Mouse (Mus musculus) cerebellum, postnatal 4 days (tissue): ENCODE data around the gene Cep70.

Source experiments
- DNase-seq, 2 experiments: peaks; one replicate each; pipeline ENCODE4 v3.0.0; 2022; ENCODE audit warnings: low spot score in 2 of 2, mixed read lengths in 1 of 2

Gene Cep70

DNA sequence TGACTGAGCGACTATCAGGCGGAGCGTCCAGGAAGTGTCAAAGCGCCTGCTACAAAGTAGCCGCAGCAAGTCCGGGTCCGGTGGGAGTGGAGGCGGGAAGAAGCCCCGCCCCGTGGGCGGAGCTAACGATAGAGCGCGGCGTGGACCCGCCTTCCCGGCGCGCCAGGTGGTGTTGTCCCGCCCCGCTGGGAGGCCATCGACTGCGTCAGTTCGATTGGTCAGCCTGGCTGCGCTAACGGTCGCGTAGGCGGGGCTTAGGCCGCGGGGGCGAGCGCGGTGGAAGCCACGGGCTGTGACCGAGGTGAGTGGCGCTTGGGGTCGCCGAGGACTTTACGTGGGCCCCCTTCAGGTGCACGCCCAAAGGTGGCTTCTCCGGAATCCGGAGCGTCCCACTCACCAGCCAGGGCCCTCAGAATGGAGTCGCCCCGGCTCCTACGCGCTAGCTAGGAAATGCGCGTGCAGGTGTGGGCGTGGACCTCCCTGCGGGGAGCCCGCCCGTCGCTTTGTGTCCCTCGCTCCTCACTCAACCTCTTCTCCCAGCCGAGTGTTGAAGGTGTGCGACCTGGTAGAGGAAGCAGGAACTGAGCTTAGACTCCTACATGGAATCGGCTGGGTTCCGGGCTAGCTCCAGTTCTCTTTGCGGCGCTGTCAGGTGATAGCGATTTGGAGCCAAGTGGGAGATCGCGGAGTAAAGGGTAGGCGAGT is at the start of gene Cep70:
Cep70 (plus strand) TSS at position 178 of the 705 bp plus-strand sequence.
- DNase-seq, result peak; percentile 89 to 95

DNA sequence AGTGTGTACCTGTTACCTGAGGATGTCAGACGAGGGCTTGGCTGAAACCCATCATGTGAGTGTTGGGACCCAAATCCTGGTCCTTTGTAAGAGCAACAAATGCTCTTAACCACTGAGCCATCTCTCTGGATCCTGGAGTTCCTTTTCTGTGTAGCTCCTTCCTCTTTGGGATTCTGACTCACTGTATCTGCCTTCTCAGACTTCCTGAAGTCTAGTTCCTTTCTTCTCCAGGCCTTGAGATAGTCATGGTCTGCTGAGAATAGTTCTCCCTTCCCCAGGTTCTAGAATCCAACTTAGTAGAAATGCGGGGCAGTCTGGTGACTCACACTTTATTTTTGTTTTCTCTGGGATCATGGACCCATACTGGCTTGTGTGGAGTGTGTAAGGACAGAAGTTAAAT is 30.5 kb upstream of the Cep70 start:
- DNase-seq, result no peak

DNA sequence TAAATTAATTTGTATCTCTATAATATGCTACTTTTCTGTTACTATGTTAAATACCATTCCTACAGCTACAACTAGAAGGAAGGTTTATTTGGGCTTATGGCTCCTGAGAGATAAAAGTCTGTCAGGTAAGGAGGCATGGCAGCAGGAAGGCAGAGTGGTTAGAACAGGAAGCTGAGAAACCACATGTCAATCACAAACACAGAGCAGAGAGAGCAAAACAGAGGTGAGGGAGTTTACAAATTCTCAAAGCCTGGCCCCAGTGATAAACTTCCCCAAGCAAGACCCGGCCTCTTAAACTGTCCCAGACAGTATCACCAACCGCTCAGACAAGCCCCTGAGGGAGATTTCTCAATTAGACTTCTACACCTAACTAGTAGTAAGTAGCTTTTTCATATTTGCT is 27.0 kb upstream of the Cep70 start:
- DNase-seq, result no peak

DNA sequence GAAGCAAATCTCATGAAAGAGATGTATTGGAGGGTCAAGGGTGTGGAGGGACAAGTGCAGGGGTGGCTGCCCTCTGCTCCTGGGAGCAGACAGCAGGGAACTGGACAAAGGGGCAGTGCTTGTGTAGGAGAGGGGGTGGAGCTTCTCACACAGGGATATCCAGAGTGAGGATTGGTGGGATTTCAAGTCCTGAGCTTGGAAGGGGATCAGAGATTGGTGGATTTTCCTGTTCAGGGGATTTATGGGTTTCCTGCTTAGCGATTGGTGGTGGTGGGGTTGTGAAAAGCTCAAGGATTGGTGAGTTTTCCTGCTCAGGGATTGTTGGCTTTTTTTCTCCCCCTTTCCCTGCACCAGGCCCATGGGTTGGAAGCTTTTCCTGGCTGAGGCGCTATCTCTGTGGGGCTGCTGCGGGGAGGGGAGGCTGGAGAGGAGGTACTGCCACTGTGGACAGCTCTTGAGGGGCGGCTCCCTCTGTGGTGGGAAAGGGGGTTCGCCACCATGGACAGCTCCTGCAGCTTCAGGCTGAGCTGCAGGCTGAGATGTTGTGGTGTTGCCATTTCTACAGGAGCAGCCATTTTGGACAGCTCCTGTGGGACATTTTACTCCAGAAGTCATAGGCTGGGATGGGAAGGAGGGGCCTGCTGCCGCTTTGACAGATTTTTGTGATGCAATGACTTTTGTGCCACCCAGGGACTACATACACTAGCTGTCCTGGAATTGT is 25.0 kb upstream of the Cep70 start:
- peak in 1 of 2 experiments; percentile 10 for DNase-seq

DNA sequence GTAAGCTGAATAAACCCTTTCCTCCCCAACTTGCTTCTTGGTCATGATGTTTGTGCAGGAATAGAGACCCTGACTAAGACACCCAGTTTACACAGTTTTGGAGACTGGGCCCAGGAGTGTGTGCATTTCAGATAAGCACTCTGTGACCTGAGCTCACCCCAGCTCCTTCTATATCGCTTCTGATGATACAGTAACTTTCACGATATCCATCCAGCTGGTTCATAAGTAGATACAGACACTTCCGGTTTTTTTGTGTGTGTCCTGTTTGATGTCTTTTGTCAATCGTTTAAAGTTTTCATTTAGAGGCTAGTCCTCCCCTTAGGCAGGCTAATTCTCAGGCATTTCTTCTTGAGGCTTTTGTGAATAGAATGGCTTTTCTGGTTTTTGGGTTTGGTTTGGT is 21.5 kb upstream of the Cep70 start:
- DNase-seq, result no peak

DNA sequence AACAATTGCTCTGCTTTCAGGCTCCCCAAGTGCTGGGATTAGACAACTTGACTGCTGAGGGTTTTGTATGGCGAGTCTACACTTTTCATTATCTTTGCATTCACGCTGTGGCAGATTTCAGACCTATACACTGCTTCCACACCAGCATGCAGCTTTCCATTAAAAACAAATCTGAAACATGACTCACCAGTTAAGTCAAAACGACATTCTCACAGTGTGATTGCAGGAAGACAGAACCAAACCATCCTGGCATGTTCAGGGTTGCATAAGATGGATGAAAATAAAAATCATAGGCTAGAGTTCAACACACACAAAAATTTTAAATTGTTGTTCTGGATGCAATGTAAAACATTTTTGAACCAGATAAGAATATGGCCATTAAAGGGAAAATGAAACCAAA is 18.6 kb upstream of the Cep70 start:
- no peak for DNase-seq

DNA sequence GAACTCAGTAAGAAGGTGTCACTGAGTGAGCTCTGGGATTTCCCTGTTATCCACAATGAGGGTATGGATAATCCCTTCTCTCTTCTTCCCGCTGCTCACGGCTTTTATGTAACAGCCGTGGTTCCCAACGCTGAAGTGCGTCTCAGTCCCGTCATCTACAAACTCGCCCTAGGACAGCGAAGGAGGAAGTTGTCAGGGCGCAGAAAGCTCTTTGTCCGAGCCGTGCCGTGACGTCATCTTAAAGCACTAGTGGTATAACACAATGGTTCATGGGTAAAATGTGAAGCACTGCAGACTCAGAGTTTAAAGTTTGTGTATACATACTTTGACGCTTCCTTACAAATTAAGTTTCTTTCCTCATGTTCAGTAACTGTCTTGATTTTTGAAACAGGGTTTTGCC is 13.7 kb upstream of the Cep70 start:
- DNase-seq, result no peak

DNA sequence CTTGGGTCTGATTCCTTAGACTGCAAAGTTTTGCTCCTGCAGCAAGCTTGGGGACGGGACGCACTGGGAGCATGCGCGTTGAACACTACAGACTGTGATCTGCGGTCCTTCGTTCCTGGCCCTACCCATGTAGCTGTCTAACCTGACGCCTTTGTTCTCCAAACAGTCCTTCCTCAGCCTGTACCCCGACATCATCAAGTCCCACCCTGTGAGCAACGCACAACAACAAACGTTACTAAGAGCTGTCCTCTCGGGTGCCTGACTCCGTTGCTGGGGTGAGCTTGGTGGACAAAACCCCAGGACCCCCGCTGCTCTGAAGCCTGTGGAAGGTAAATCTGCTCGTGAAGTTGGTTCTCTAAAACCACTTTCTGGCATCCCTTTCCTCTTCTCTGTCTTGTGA is 6.0 kb upstream of the Cep70 start, which contains the start of gene Faiml:
Faiml (minus strand) TSS at position 101 of the 400 bp plus-strand sequence.
- DNase-seq, result no peak

DNA sequence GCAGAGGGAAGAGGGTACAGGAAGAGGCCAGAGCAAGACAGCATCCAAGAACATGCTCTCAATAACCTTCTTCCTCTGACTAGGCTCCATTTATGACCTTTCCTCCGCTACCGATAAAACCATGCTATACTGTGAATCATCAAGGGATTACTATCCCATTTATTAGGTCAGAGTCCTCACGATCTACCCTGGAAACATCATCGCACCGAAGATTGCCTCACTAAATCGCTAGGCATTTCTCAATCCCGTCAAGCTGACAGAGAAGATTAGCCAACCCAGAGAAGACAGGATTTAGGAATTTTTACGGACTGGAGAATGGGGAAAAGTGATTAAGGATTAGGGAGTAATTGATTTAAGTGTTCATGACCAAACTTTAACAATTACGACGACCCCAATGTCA is 4.9 kb upstream of the Cep70 start:
- no peak for DNase-seq

DNA sequence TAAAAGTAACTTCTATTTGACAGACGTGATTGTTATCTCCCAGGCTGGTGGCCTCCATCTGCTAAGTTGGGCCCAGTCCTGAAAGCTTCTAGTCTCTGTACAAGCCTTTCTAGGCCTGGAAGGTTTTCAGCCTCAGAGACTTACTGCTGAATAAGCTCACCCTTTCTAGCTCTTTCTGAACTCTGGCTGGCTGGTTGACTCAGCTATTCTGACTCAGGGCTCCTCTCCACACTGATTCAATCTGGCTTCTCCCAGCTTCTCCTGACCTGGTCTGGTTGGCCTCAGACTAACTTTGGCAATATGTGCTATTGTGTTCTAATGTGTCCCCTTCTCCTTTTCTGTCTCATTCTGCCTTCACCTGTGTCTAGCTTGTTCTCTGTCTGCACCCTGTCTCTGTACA is 3.9 kb upstream of the Cep70 start:
- no peak for DNase-seq

DNA sequence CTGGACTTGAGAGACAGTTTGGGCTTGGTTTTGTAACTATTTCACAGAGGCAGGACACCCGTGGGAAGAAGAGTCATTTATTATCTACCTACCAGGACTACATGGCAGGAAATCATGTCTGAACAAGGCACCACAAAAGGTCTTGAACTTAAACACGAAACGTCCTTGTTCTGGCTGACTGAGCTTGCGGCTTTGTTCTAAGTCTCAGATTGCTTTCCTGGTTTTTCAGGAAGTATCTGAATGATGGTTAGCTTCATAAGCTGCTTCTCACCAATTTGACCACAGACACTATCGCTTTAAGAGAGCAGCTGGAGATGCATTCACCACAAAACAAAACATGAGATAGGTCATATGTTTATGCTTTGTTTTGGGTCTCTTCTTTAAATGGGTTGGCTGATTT is 2.6 kb upstream of the Cep70 start:
- DNase-seq, result no peak

DNA sequence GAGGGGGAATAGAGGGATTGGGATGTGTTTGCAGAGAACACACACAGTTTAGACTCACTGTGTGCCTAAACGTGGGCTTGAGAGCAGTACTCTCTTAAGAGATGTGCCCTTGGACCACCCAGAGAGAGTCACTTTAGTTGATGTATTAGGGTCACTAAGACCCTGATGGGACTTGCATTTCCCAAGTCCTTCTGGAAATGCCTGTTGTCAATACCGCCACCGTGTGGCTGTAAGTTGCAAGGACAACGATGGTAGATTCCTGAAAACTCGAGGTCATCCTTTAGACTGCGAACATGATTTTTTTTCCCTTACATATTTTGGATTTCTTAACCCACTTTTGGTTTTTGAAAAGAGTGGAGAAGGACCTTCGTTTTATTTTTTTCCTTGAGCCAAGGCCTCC is 1.1 kb upstream of the Cep70 start:
- peak; percentile 46 to 54 for DNase-seq

DNA sequence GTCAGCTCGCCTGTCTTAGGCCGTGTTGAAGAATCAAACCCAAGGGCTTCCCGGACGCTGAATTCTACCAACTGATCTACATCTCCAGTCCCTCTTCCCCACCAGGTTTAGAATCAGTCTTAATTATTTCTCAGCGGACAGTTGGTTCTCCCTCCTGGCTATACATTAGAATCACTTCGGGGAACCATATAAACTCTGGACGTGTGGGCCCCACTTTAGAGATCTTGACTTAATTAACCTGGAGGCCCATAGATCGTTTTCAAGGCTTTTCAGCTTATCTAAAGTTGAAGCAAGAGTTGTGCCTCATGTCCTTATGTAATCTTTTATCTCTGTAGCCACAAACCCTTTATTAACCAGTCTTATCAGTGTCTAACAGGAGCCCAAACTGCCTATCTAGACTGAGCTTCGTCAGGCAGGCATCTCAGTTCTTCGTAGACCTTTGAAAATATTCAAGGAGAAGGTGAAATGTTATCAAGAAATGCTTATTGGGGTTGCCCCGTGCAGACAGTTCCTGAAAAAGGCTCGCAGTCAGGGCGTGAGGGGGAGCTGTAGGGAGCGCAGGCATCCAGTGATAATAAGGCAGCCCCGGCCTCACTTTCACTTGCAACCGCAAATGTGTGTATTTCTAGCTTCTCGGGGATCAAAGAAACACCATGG is 506 bp upstream of the Cep70 start:
- DNase-seq, result no peak

DNA sequence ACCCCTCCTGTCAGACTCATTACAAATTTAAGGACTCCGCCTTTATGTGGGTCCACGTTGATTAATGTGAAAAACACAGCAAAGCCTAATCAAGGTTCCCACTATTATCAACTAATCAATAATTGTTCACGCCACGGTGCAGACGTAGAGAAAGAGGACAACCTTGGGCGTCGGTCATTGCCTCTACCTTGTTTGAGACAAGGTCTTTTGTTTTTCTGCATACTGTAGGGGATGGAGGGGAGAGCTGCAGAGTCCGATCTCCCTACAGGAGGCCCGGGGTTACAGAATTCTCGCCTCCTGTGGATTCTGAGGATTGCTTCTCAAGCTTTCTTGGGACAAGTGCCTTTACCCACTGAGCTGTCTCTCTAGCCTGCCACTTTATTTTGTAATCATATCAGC is 727 bp downstream of the Cep70 start:
- DNase-seq, result no peak

DNA sequence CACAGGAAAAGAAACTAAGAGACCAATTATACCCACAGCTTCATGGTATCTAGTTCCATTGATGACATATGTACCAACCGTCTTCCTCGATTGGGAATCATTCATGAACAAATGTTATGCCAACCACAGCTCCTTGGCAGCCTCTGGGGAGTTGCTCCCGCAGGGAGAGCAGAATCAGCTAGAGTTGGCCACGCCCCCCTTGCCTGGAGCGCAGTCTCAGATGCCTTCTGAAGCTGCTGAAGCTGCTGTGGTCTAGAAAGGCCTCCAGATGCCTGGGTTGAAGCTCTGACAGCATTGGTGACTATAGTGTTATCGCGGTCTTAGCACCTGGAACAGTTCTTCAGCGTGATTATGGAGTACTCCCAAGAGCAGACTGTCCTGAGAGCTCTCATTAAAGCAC is 5.1 kb downstream of the Cep70 start:
- DNase-seq, result no peak

DNA sequence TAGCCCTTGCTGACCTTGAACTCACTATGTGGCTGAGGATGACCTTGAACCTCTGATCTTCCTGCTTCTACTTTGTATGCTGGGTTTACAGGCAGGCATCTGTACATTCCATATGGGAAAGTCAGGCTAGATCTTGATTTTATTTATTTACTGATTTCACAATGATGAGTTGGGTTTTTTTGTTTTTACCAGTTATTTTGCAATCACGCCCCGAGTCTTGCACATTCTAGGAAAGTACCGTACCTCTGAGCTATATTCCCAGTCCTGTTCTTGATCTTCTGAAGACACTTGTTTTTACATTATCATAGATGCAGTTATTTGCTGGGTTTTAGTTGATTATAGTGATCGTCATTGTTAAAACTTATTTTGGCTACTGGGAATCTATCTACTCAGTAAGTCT is 5.7 kb downstream of the Cep70 start:
- no peak for DNase-seq

DNA sequence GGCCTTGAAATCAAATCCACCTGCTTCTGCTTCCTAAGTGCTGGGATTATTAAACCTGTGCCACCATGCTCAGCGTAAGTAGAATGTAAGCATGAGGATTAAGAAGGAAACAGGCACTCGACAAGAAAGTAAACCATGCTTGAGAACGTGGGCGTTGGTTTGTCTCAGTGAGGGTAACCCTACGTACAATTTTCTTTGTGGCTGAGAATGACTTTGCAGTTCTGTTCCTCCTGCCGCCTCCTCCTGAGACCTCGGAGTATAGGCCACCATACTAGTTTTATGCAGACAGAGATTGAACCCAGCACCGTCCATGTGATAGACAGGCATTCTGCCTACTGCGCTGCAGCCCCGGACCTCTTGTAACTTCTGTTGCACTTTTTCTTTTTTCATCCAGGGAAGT is 10.7 kb downstream of the Cep70 start:
- no peak for DNase-seq

DNA sequence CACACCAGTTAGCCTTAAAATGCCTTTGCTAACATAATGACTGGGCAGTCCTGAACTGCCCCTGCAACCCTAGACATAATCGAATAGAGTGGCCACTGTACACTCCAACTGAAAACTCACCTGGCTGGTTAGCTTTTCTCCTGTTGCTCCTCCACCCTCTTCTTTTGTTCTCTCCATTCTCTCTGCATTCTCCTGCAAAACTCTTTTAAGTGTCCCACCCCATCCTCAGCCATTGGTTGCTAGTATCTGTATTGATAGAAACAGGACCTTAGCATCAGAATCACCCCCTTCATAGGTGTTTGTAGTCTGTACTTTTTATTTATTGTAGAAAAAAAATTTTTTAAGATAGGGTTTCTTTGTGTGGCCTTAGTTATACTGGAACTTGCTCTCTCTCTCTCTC is 13.0 kb downstream of the Cep70 start:
- no peak for DNase-seq

DNA sequence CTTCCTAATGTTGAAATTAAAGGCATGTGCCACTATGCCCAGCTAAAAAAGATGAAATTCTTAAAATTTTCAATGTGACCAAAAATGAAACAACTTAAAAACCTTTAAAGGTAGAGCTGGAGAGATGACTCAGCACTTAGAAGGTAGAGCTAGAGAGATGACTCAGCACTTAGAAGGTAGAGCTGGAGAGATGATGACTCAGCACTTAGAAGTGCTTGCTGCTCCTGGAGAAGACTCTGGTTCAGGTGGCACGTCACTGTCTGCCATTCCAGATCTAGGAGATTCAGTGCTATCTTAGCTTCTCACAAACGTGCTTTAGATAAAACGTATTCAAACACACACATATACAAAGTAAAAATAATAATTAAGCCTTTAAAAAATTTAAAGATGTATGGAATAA is 13.7 kb downstream of the Cep70 start:
- no peak for DNase-seq

DNA sequence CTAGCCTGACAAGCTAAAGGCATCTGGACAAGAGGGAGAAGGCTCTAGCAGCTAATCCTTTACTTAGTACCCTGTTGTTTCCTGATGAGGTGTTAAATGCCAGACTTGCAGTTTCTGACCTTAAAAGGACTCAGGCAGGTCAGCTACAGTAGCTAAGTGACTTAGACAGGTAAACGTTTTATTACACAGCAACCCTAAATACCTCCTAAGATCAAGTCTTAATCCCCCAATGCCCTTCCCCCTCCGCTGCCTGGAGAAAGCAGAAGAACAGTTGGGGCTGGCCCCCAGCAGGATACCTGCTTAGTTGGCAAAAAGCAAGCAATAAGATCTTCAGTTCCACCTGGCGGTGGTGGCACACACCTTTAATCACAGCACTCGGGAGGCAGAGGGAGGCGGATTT is 15.7 kb downstream of the Cep70 start:
- DNase-seq, result no peak

DNA sequence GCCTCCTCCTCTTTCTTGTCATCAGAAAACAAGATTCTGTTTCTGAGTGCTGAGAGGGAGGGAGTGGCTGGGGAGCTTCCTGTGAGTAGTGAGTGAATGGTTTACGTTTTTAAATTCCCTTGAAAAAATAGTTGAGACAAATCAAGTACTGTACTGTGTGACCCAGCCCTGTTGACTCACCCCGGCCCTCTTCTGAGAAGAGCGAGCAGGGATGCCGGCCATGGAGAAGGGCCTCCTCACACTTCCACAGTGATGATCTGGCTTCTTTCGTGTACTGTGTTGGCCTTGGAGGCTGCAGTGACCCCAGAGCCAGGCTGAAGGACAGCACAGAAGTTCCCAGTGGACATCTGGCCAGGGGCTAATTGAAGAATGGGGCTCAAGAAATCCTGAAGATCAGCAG is 61.1 kb downstream of the Cep70 start:
- DNase-seq, result no peak

DNA sequence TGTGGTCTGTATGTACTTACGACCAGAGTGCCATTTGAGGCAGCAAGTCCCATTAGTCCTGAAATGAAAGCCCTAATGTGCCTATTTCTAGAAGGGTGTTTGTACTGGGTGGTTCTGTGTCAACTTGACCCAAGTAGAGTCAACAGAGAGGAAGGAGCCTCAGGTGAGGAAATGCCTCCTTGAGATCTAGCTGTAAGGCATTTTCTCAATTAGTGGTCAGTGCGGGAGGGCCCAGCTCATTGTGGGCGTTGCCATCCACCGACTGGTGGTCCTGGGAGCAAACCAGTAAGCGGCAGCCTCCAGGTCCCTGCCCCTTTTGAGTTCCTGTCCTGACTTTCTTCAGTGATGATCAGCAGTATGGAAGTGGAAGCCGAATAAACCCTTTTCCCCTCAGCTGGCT is 63.1 kb downstream of the Cep70 start:
- no peak for DNase-seq

DNA sequence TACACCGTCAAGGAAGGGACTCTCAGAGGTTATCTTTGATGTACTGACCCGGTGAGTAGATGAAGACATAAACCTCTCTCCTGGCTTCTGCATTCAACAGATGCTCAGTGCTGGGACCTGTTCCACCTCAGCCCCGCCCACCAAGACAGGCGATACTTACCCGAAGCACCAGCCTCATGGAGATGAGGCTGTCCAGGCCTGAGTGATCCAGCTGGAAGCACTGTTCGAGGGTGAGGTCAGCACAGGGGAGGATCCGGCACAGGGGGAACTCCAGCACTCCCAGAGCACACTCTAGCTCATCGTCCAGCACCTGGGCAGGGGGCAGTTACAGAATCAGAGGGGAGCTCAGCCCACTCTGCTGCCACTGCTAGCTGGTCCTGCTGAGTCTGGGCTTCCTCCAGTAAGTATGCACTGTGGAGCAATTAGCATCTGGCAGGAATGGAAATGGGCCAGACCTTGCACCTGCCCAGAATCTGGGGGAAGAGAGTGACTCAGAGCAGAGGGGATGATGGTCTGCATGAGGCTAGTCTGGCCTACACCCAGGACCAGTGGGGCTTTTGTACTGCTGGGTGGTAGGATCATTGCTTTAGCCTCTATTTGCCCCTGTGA is 76.3 kb downstream of the Cep70 start:
- peak in 1 of 2 experiments; percentile 34 for DNase-seq
